Mouse (Mus musculus): ENCODE measurements around the gene Trim47.

Gene Trim47

DNA sequence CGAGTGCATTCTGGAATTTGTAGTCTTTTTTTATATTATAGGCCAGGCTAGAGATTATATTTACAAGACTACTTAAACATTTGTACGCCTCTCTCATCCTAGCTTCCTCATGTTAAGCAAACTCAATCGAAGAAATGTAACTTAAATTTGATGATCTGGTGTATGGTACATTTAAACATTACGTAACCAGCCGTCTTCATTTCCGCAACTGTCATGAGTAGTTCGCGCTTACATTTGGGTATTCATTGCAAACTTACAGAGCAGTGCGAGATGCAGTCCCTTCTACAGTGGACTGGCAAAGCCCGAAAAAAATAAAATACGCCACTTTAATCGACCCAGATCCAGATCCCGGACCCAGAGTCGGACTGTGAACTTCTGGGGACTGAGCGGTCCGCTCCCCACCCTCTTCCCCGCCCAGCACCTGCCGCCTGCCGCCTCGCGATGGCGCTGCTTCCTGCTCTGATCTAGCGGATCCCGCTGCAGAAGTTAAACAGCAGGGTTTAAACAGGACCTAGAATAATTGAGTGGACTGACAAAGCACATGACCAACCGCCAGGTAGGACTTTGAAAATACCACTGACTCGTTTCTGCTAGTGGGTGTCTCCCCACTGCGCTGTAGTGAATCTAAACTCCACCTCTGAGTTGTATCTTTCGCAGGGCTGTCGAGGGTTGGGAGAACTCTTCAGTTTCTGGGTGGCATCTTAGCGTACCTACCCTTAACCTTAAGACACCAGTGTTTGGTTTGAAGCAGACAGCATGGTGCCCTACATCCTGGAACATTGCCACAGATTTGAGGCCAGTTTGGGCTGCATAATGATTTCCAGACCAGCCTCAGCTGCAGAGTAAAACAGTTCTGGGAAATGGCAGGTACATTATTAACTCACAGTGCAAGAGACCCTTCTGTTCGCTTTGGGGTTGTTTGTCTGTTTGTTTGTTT lies 39.5 kb downstream of the Trim47 start:
- DNase-seq = peak; percentile 94

DNA sequence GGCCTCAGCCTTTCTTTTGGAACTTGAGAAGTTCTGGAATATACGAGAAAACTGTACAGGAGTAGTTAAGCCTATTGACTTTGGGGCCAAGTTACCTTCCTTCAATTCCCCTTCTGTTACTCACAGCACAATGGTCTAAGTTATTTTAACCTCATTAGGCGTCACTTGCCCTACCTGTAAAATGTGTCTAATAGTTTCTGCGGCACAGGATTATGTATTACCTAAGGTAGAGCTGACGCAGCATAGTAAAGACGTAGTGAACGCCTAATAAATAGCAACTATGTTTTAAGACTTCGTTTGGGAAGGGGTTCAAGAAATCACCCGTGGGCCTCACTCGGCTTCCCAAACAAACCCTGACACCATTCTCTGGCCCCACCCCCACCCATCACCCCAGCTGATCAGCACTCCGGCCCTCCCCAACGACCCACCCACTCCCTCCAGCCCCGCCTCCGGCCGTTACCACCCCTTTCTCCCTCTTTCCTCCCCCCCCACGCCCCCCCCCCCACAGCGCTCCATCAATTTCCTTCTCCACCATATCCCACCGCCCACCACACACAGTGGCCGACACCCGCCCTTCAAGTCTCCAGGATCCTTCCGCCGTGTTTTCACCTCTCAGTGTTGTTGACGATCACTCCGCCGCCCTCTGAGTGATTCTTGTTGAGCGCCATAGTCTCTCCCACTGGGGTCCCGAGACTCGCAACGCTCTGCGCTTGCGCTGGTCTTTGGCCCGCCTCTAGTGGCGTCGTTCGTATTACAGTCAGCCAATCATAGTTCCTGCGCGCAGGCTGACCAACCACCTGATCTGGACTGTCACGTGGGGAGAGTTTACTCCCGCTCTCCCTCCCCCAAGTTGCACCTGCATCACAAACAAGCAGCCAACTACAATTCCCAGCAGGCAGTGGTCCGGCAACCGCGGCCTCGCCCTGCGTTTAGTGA lies 40.5 kb downstream of the Trim47 start, which contains the start of gene Wbp2:
TSS of gene Wbp2 (minus strand) at position 738 of the 936 bp plus-strand sequence.
- peak; percentile 100 for DNase-seq

DNA sequence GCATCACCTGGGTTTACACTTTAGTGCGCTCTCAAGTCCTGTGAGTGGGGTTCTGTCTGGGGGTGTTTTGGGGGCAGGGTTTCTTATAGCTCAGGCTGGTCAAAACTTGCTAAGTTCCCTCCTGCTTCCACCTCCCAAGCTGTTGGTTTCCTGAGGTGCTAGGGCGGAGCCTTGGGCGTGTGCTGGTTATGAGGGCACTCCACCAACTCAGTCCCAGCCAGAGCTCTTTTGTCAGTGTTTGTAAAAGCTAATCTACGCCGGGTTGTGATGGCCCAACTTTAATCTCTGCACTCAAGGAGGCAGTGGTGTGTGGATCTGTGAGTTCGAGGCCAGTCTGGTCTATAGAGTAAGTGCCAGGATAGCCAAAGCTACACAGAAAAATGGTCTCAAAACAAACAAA lies 42.8 kb downstream of the Trim47 start:
- DNase-seq = no peak

DNA sequence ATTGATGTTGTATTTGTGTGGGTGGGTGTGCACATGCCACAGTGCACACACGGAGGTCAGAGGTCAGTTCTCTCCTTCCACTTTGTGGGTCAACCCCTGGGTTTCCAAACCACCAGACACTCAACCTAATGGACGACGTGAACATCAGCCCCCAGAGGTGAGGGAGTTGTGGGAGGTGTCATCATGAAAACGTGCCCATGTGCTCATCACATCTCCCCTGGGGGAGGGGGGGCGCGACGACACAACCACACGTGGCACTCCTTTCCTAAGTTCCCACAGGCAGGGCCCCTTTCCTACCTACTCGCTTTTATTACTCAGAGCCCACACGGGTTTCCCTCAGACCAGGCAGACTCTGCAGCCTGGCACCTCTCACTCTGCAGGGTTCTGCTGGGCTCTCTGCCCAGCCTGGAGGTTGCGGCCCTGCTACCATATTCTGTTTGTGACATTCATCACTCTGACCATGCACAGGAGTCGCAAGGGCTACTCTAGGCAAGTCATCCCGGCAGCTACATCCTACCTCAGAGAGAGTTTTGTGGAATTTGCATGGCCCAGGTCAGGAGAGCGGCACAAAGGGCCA lies 43.8 kb downstream of the Trim47 start:
- DNase-seq = no peak

GRCm38 (mm10) chr11:116081081-116081480 lies 45.9 kb downstream of the Trim47 start:
- peak; percentile 66 for DNase-seq

DNA sequence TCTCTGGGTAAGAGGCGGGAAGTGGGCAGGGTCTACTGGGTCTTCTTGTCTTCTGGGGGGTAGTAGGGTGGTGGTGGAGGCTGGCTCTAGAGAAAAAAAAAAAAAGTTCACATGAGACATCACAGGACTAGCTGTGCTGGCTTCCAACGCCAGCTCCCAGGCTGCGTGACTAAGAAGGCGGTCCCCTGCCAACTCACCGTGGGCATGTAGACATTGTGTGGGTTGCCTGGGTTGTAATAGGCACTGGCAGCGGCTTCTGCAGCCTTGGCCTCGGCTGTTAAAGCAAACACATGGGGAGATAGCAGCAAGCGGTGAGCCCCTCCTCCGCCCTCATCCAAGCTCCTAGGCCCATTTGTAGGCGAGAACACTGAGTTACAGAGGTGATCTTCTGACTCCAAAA lies 47.5 kb downstream of the Trim47 start:
- DNase-seq = no peak

GRCm38 (mm10) chr11:116078676-116079320 lies 48.2 kb downstream of the Trim47 start:
- DNase-seq = no peak

DNA sequence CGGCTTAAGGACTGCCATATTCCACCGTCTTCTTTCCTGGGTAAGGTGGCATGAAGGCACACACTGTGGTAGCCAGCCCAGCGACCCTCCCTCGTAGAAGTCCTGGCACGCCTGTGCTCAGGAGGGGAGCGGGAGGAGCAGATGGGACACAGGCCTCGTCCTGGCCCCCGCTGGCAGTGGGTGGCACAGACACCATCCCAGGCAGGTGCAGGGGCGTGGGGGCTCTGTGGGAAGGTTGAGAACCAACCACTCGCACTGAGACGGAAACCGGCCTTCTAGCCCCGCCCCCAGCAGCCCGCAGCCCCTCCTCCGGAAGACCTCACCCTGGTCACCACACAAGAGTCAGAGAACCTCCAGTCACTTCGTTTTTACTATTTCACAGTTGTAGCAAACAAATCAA lies 48.8 kb downstream of the Trim47 start:
- DNase-seq = no peak

- DNase-seq = no peak
These were observed 49.4 kb downstream of the Trim47 start, which contains the start of gene Unc13d for GRCm38 (mm10) chr11:116077446-116078204. Gene Unc13d (minus strand): TSS chr11:116077961.

GRCm38 (mm10) chr11:116076836-116077235 lies 50.2 kb downstream of the Trim47 start:
- no peak for DNase-seq

DNA sequence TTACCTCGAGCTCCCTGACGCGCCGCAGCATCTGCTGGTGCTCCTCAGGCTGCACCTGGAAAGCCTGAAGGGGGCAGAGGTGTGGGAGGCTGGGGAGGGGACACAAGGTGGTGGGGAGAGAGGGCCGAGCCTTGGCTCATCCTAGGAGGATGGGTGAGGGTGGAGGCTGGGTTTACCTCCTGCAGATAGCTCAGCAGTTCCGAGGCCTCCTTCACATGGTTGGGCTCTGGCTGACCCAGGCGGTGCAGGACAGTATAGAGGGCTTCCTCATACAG lies 50.8 kb downstream of the Trim47 start:
- DNase-seq = no peak

- DNase-seq = no peak
These were observed 51.3 kb downstream of the Trim47 start for GRCm38 (mm10) chr11:116075539-116076265.

DNA sequence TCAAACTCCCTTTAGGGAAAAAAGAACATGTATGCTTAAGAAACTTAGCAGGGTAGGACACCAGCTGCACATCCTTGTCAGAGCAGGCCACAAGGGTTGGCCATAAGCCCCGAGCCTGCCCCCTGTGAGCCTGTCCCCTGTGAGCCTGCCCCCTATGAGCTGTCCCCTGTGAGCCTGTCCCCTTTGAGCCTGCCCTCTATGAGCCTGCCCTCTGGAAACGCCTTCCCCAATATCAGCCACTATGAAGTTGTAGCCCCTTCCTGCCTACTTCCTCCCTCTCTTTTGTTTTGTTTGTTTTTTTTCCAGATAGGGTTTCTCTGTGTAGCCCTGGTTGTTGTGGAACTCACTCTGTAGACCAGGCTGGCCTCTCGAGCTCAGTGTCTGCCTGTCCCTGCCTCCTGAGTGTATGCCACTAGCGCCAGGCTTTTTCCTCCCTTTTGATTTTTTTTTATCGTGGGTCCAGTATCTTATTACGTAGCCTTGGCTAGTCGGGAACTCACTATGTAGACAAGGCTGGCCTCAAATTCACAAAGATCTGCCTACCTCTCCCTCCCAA lies 52.5 kb downstream of the Trim47 start:
- no peak for DNase-seq

DNA sequence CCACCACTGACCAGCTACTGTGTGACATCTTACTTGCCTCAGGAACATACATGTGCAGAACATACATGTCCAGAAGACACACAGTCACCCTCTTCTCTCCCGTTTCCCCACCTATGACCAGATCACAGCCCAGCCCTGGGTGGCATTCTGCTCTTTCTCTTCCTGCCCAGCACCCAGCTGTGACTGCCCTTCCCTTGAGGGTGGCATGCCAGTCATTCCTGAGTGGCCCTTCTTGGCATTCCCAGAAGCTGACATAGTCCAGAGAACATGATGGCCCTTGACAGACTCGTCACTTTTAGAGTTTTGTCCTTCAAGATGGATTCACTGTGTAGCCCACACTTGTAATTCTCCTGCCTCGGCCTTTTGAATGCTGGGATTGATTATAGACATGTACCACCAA lies 54.4 kb downstream of the Trim47 start:
- DNase-seq = no peak

- no peak for DNase-seq
These were observed 55.5 kb downstream of the Trim47 start for GRCm38 (mm10) chr11:116071510-116071909.

DNA sequence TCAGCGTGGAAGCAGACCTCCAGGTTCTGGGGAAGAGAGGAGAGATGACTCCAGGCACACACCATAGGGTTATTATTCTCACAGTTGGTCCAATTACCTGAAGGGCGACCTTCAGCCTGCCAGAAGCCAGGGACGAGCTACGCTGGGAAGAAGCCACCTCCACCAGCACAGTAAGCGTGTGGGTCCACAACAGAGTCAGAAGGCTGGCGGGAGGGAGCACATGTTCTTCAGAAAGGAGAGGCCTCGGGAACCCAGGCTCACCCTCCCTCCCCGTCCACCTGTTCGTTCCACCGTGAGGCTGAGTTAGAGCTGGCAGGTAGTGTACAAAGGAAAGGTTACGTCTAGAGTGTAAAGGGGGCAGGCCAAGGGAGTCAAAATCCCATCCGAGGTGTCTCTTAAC lies 61.7 kb downstream of the Trim47 start:
- no peak for DNase-seq

- DNase-seq = no peak
These were observed 62.7 kb downstream of the Trim47 start for GRCm38 (mm10) chr11:116064187-116064867.

DNA sequence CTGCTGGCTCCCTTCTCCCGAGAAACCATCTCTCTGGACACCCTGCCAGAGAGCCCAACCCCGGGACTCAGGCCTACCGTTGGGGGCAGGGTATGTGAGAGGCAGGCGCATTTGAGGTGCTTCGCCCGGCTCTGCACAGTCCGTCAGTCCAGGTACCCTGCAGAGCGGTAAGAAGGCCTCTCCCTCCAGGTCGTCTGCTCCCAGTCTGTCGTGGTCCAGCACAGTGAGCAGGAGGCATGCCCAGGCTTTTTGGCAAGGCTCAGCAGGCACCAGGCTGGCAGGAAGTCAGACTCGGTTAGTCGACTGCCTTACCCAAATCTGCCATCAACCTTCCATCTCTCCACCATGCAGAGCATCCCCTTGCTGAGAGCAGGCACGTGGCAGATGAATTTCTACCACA lies 63.4 kb downstream of the Trim47 start:
- no peak for DNase-seq

DNA sequence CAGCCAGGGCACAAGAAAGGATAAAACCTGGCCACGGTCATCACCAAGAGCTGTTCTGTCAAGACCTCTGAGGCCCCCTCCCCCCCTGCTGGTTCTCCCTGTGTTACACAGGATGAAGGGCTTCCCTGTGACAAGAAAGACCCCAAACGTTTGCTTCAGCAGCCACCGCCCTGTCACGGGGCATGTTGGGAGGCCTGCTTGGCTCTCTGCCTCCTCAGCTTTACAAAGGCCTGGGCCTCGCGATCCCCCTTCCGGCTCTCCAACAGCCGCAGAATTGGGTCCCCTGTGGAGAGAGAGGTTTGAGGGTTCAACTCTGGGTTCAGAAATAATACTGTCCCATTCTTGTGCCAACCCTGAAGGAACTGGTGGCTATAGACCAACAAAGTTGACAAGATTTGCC lies 64.5 kb downstream of the Trim47 start:
- no peak for DNase-seq

- no peak for DNase-seq
These were observed 65.2 kb downstream of the Trim47 start for GRCm38 (mm10) chr11:116061641-116062415.

Measured in kidney, adult 9 months (tissue).